Mouse (Mus musculus): ENCODE measurements at regions not wholly inside any gene's neighbourhood (a gene's known extent, or its start where the extent isn't known, plus 50 kb on each side); places are given as distances from the start of the nearest gene placed in this dataset.

- no peak for TF ChIP-seq CTCF (IDR thresholded peaks at IDR 0.05; ENCODE audit: low read depth)
- no peak for TF ChIP-seq EP300 (IDR thresholded peaks at IDR 0.05; ENCODE audit: low read depth)
These were observed 846.5 kb downstream of the Slc4a3 start for GRCm38 (mm10) chr1:76392536-76392935.

All from liver, postnatal 0 days (tissue).